Mouse (Mus musculus) cortical plate, adult 2 months (tissue): ENCODE measurements around the gene Gfpt2. TPM values are rescaled to one million over a fixed set of nuclear protein-coding genes. Genes with fewer than 3 reads are reported as not detected.

ENCODE experiments used
- H3K27ac ChIP-seq: fragments of 200-500 bp; 2 replicates; pipeline ENCODE4 v1.5.1; 2012; ENCODE audit warnings: low read length, control low read depth, inconsistent platforms; ENCODE audit not compliant: insufficient read depth
- H3K4me1 ChIP-seq: fragments of 200-500 bp; 2 replicates; pipeline ENCODE4 v1.6.1; 2011; ENCODE audit warnings: low read length; ENCODE audit not compliant: control insufficient read depth, insufficient read depth
- H3K4me3 ChIP-seq: fragments of 200-500 bp; 2 replicates; pipeline ENCODE4 v1.5.1; 2011; ENCODE audit warnings: mild to moderate bottlenecking, low read length, control low read depth; ENCODE audit not compliant: insufficient read depth
- CTCF ChIP-seq: fragments of 200-500 bp; IDR thresholded peaks from 2 replicates; pipeline ENCODE4 v1.5.1; 2011; ENCODE audit warnings: mild to moderate bottlenecking, control low read depth, low read length; ENCODE audit not compliant: insufficient read depth; ENCODE audit errors: extremely low read depth
- POLR2A ChIP-seq: fragments of 200-500 bp; IDR thresholded peaks from 2 replicates; pipeline ENCODE4 v1.6.1; 2011; ENCODE audit warnings: mild to moderate bottlenecking, low read length, control low read depth; ENCODE audit not compliant: insufficient read depth; ENCODE audit errors: extremely low read depth
- polyA plus RNA-seq: library from polyadenylated mRNA; depleted of rRNA; stranded (reverse); fragments of >200 nt; gene quantifications from 2 replicates; pipeline ENCODE4 v1.2.3, GENCODE M21; 2012

Gfpt2 gene
- polyA plus RNA-seq, 1 experiment = 11.4 TPM

DNA sequence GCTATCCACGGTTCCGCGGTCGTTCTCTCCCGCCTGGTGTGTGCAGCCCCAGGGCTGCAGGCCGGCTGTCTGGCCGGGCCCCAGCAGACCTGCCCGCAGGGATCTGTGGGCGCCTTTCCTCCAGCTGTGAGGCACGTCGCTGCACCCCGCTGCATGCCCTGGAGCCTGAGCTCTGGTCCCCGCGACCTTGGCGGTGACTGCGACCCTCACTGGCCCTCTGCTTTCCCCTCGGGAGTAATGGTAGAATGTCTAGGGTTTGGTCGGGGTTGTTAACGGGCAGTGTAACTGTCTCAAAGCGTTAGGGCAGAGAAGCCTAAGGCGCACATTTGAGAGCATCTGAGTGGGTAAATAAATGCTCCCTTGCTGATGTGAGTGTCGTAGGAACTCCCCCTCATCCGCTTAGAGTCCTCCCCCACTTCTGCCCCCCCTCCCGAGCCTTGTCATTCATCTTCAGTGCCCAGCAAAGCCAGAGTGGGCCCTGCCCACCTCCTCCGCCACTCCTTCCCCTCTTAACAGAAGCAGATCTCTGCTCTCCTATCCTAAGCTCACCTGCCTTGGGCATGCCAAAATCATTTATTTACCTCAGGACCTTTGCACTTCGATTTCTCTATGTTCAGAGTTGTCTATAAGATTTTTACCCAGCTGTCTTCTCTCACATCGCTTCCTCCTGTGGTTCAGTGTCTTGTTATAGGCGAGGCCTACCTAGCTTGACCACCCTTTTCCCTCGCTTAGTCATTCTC is 53.3 kb downstream of the Gfpt2 start:
- Histone ChIP-seq H3K4me3 (peak overlapping the region; percentile 77), H3K27ac (peak overlapping the region; percentile 47; the same call in 1 of the 2 replicates), H3K4me1 (peaks cover 9% of the 10 kb centered on the region)
- TF ChIP-seq CTCF (no peak), POLR2A (no peak)

DNA sequence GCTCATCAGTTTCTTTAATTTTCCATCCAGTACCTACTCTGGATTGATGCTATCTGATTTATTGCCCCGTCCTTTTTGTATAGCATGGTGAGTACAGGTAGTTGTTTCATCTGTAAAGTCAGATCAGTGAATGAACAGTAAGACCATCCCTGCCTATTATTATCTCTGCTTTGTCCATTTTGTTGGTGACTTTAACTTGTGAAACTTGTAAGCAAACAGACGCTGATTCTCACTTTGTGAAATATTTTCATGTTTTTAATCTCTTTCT is 53.8 kb downstream of the Gfpt2 start:
- Histone ChIP-seq H3K27ac (no peak overlapping the region), H3K4me3 (peak overlapping the region; percentile 77; the same call in 1 of the 2 replicates), H3K4me1 (peaks cover 9% of the 10 kb centered on the region)
- TF ChIP-seq CTCF = no peak
- TF ChIP-seq POLR2A = no peak

DNA sequence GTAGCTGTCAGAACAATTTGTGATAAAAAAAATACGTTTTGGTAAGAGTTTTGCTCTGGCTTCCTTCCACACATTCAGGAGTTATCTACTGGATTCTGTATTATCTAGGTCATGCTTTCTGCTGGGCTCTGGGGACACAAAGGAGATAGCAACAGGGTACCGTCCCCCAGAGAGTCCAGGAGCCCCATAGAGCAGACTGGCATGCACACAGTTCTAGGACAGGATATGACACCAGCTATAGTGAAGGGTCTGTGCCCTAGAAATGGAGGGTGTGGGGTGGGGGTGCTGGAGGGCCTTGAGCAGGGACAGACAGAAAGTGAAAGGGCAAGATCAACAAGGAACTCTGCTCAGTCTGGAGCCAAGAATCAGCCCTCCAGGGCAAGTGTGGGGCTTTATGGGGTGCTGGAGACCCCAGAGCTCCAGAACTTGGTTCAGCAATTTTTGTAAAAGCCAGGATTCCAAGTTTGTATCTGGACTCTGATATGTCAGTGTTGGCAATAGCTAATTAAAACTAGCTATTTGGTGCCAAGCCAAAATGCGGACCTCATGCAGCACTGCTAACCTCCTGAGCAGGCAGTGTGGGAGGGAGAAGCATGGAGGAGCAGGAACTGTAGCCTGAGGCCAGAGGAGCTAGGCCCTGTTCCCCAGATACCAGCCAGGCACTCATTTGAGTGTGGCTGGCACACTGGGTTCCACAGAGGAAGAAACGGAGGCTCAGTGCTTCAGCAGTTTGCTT is 54.3 kb downstream of the Gfpt2 start:
- H3K4me3 ChIP-seq = peak overlapping the region; percentile 77
- TF ChIP-seq POLR2A (no peak), CTCF (no peak)
- H3K27ac ChIP-seq = no peak overlapping the region
- H3K4me1 ChIP-seq = peaks cover 9% of the 10 kb centered on the region

DNA sequence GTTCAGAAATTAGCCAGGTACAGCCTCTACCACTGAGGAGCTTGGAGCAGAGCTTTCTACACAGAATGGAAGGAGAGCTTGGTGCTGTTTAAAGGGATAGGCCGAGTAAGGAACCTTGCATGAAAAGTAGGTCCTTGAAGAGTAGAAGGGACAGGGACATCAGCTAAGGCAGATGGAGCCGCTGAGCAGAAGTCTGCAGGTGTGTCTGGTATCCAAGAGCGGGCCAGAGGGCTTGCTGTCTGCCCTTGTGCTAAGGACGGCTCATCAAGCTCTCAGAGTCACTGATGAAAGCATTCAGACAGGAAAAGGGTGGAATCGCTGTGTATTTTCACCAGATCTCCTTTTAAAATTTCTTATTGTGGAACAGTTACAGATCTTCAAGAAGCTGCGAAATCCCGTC is 56.4 kb downstream of the Gfpt2 start:
- H3K4me1 ChIP-seq = peaks cover 9% of the 10 kb centered on the region
- TF ChIP-seq POLR2A = no peak
- no peak for TF ChIP-seq CTCF
- no peak overlapping the region for H3K27ac ChIP-seq
- no peak overlapping the region for H3K4me3 ChIP-seq

DNA sequence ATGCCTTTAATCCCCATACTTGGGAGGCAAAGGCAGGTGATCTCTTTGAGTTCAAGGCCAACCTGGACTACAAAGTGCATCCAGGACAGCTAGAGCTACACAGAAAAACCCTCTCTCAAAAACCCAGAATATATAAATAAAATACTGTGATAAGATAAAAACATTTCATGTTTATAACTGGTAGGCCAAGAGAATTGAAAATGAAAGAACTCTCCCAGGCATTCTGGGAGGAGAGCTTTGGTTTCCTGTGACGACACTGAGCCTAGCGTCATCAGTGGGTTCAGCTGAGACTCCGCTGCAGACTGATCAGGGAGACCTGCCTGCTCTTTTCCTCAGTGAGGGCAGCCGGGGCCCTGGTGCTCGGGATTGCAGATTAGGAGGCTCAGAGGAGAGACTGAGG is 61.2 kb downstream of the Gfpt2 start:
- peaks cover 2% of the 10 kb centered on the region; the same call in 1 of the 2 replicates for H3K4me1 ChIP-seq
- TF ChIP-seq CTCF (no peak), POLR2A (no peak)
- no peak overlapping the region for H3K27ac ChIP-seq
- H3K4me3 ChIP-seq = no peak overlapping the region

DNA sequence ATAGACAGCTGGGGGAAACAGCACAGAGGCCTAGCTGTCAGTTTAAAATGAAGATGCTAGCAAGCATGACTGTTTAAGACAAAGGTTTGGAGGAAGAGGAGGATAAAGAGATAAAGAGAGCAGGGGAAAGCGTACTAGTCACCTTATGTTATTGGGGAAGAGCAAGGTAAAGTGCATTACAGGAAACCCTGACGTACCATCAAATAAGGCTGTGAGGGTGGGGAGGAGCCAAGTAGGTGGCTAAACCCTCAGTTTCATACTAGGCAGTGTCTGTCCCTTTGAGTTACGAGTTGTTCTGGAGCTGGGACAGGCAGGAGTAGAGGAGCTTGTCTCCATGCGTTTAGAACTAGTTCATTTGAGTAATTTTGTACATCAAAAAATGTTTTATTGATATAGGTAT is 67.2 kb downstream of the Gfpt2 start:
- no peak overlapping the region for H3K4me3 ChIP-seq
- TF ChIP-seq POLR2A (no peak), CTCF (no peak)
- no peaks in the 10 kb centered on the region for H3K4me1 ChIP-seq
- H3K27ac ChIP-seq = no peak overlapping the region

DNA sequence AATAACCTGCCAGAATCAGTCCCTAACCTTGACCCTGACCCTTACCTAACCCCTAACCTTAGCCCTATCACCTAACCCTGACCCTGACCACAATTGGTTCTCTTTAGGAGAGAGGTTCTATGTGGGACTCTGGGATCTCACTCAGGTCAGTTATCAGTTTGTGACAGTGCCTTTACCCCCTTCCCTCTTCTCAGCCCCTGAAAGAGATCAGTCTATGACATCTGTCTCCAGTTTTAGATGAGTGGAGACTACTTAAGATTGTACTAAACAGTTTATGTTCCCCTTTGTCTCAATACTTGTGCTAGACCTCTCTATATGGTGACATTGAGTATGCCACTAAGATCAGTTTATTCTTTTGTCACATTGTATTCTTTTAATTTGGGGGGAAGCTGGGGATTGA is 69.9 kb downstream of the Gfpt2 start:
- TF ChIP-seq POLR2A (no peak), CTCF (no peak)
- Histone ChIP-seq H3K4me3 (no peak overlapping the region), H3K4me1 (no peaks in the 10 kb centered on the region), H3K27ac (no peak overlapping the region)

DNA sequence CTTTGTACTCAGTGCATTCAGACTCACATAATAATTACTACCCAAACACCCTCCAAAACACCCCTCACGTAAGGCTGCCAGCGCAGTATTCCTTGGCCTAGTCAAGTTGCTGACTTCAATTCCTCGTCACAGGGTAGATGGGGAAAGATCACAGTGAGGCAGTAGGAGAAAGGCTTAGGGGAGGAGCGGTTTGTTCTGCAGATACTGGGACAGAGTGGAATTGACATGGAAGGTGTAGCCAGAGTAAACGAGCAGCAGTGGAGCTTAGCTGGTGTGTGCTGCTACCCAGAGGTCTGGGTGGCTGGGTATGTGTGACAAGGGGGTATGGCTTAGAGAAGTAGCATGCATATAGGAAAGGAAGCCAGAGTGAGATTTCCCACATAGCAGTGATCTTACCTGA is 73.3 kb downstream of the Gfpt2 start:
- Histone ChIP-seq H3K4me1 (no peaks in the 10 kb centered on the region), H3K27ac (no peak overlapping the region), H3K4me3 (no peak overlapping the region)
- no peak for TF ChIP-seq POLR2A
- no peak for TF ChIP-seq CTCF

DNA sequence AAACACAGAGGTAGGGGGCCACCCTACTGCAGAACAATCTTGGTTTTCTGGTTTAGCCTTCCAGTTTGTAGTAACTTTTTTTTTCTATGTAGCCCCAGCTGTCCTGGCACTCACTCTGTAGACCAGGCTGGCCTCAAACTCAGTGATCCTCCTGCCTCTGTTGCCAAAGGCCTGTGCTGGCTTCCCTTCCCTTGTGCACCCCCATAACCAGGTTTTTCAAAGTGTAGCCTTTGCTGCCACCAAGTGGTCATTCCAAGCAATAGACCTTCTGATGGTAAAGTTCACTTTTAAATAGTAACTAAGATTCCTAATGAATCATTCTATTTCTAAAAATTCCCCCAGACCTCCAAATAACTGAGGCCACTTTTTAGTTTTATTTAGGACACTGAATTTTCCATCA is 75.8 kb downstream of the Gfpt2 start:
- Histone ChIP-seq H3K4me1 (no peaks in the 10 kb centered on the region), H3K4me3 (no peak overlapping the region), H3K27ac (no peak overlapping the region)
- no peak for TF ChIP-seq POLR2A
- TF ChIP-seq CTCF = peak; percentile 65

DNA sequence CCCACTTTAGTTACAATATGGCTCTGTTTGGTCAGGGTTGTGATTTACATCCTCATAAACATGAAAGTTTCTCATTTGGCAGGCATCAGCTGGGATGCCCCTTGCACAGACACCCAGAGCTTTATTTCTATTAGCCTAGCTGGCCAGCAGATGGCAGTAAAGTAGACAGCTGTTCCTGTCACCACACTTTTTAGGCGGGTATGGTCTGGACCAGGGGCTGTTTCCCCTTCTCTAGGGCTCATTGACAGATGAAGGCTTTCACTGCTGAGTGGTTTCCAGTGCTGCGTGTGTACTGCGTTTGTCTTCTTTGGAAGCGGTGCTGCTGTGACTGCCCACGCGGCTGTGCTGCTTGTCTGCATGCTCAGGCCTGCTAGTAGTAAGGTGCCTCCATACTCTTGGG is 77.9 kb downstream of the Gfpt2 start:
- no peak overlapping the region for H3K27ac ChIP-seq
- TF ChIP-seq CTCF (peak; percentile 50), POLR2A (no peak)
- no peak overlapping the region for H3K4me3 ChIP-seq
- peaks cover 3% of the 10 kb centered on the region for H3K4me1 ChIP-seq

DNA sequence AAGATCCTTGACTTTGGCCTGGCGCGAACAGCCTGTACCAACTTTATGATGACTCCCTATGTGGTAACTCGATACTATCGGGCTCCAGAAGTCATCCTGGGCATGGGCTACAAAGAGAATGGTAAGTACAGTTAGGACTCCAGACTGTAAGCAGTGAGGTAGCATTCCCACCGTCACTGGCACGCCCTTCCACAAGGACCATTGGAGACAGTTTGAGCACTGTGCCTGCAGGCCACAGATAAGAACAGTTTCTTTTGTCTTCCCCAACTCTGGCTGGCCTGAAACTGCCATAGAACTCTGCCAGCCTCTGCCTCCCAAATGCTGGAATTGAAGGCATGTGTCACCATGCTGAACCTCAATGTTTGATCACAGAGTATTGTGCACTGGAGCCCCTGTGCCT is 78.8 kb downstream of the Gfpt2 start:
- no peak for TF ChIP-seq POLR2A
- no peak for TF ChIP-seq CTCF
- Histone ChIP-seq H3K4me1 (peaks cover 6% of the 10 kb centered on the region), H3K27ac (no peak overlapping the region), H3K4me3 (no peak overlapping the region)
